Mouse (Mus musculus) CH12.LX (cell line): Measurements from ENCODE around the gene Tmsb10.

Experiments
- CHD2 ChIP-seq: IDR thresholded peaks from 2 replicates; pipeline ENCODE4 v1.6.1; 2011; ENCODE audit warnings: low read length, improper control_type of control experiment
- CTCF ChIP-seq, 2 experiments: IDR thresholded peaks in 1 of 2; conservative IDR thresholded peaks in 1 of 2; 2 replicates each; pipeline ENCODE4 v1.5.1; 2011 to 2012; ENCODE audit warnings: low read depth in 2 of 2, low read length in 2 of 2, improper control_type of control experiment in 1 of 2, inconsistent platforms in 1 of 2, mild to moderate bottlenecking in 1 of 2, moderate library complexity in 1 of 2
- MYC ChIP-seq: IDR thresholded peaks from 2 replicates; pipeline ENCODE4 v1.6.1; 2011; ENCODE audit warnings: low read depth, mild to moderate bottlenecking, improper control_type of control experiment, low read length
- POLR2A ChIP-seq: IDR thresholded peaks from 2 replicates; pipeline ENCODE4 v1.6.1; 2011; ENCODE audit warnings: low read depth, mild to moderate bottlenecking, improper control_type of control experiment, low read length
- POLR2AphosphoS2 ChIP-seq: IDR thresholded peaks from 2 replicates; pipeline ENCODE4 v1.6.1; 2011; ENCODE audit warnings: low read depth, low read length, improper control_type of control experiment

DNA sequence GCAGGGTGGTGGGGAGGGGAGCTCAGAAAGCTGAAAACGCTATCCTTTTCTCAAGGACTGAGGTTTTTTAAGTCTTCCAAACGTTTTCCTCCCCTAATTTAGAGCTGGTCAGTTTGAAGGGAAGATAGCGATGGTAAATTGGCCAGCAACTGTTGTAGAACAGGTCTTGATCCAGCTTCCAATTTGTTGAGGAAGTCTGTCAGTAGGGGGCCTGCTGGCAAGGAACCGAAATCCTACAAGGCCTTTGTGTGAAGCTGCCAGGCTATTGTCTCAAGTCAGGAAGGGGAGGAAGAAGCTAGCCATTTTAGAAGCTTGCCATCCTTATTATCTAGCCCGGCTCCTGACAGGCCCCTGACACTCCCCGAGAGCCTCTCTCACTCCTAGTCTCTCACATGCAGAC lies 10.6 kb downstream of the Tmsb10 start:
- no peak for TF ChIP-seq CTCF (conservative IDR thresholded peaks at IDR 0.05 in 1 of 2, IDR thresholded peaks at IDR 0.05 in 1 of 2; ENCODE audit: low read depth in 2 of 2, low read length in 2 of 2)
- TF ChIP-seq POLR2A: no peak
- TF ChIP-seq CHD2: no peak
- no peak for TF ChIP-seq MYC
- TF ChIP-seq POLR2AphosphoS2: no peak
